Mouse (Mus musculus) ES-E14 (cell line): ENCODE data around the gene Fzd7. TPM values are rescaled to one million over a fixed set of nuclear protein-coding genes. Genes with fewer than 3 reads are reported as not detected.

ENCODE experiments used
- DNase-seq: peaks from one replicate; pipeline ENCODE4 v3.0.0-alpha.2; 2013; ENCODE audit warnings: low read depth, low spot score
- H3K27ac ChIP-seq: 2 replicates; pipeline ENCODE4 v1.5.1; 2012; ENCODE audit warnings: low read depth, mild to moderate bottlenecking, low read length, moderate library complexity, mixed read lengths; ENCODE audit not compliant: poor library complexity, insufficient read depth, severe bottlenecking
- H3K36me3 ChIP-seq: 2 replicates; pipeline ENCODE4 v1.6.1; 2012; ENCODE audit warnings: mild to moderate bottlenecking, low read length, moderate library complexity, mixed read lengths; ENCODE audit not compliant: control insufficient read depth, poor library complexity, insufficient read depth, severe bottlenecking
- H3K4me1 ChIP-seq, 2 experiments: fragments of 150-350 bp in 1 of 2; sonication (generic) in 1 of 2; 2 replicates each; pipeline ENCODE4 v1.6.1; 2012; ENCODE audit warnings: low read length in 2 of 2, mild to moderate bottlenecking in 1 of 2, mixed read lengths in 1 of 2; ENCODE audit not compliant: control insufficient read depth in 2 of 2, insufficient read depth in 2 of 2, poor library complexity in 1 of 2
- H3K4me3 ChIP-seq, 2 experiments: fragments of 150-350 bp in 1 of 2; sonication (generic) in 1 of 2; 2 replicates each; pipeline ENCODE4 v1.5.1; 2012; ENCODE audit warnings: low read length in 2 of 2, low read depth in 1 of 2, mild to moderate bottlenecking in 1 of 2, mixed read lengths in 1 of 2; ENCODE audit not compliant: insufficient read depth in 1 of 2, poor library complexity in 1 of 2, severe bottlenecking in 1 of 2
- H3K9ac ChIP-seq: 2 replicates; pipeline ENCODE4 v1.6.1; 2012; ENCODE audit warnings: low read depth, mild to moderate bottlenecking, low read length, mixed read lengths; ENCODE audit not compliant: poor library complexity, insufficient read depth, severe bottlenecking
- H3K9me3 ChIP-seq: fragments of 150-350 bp; sonication (generic); 2 replicates; pipeline ENCODE4 v1.6.1; 2012; ENCODE audit warnings: low read depth, mild to moderate bottlenecking, low read length; ENCODE audit not compliant: control insufficient read depth, insufficient read depth
- CHD2 ChIP-seq: IDR thresholded peaks from 2 replicates; pipeline ENCODE4 v1.6.1; 2014; ENCODE audit warnings: mild to moderate bottlenecking, low read depth, low read length, inconsistent platforms
- HCFC1 ChIP-seq: IDR thresholded peaks from 2 replicates; pipeline ENCODE4 v1.6.1; 2012; ENCODE audit warnings: low read length, inconsistent platforms, borderline replicate concordance; ENCODE audit not compliant: insufficient read depth
- MAFK ChIP-seq: IDR thresholded peaks from 2 replicates; pipeline ENCODE4 v1.6.1; 2014; ENCODE audit warnings: mild to moderate bottlenecking, low read depth, low read length, inconsistent platforms; ENCODE audit not compliant: insufficient read depth
- ZC3H11A ChIP-seq: IDR thresholded peaks from 2 replicates; pipeline ENCODE4 v1.6.1; 2012; ENCODE audit warnings: low read depth, mild to moderate bottlenecking, inconsistent platforms, low read length, borderline replicate concordance
- ZNF384 ChIP-seq: IDR thresholded peaks from 2 replicates; pipeline ENCODE4 v1.6.1; 2012; ENCODE audit warnings: low read depth, low read length, inconsistent platforms
- in situ Hi-C, 2 experiments: fragments of 600-800 bp; cut with MboI; formaldehyde crosslinking; loops; one replicate each; pipeline ENCODE4 v1.15.1; 2025; ENCODE audit warnings: low sequenced_read_pairs in 2 of 2, inconsistent platforms in 1 of 2; ENCODE audit not compliant: unreplicated experiment in 2 of 2
- total RNA-seq: library from RNA; depleted of rRNA; stranded (reverse); fragments of 300-350 nt; gene quantifications from 2 replicates; pipeline ENCODE4 v1.2.3, GENCODE M21; 2012

Gene Fzd7
- total RNA-seq, 1 experiment = 57.9 TPM

DNA sequence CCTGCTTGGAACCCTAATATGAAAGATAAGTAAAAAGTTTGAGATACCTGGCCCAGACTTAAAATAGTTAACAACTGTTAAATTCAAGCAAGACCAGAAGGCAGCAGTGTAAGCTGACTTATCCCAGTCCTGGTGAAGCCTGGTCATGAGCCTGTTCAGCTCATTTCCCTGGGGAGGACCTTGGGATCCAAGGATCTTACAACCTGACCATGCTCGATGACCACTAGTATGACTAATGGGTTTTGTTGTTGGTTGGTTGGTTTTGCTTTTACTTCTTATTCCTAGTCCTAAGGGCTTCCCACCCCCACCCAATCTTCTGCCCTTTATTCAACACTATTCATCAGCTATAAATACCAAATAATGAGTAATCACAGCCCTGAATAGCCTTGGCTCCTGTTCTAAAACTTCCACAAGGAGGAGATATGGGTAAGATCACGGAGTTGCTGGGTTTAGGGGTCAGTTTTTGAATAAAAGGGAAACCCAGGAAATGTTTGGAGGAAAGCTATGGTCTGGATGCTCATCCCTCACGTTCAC, 38.0 kb upstream of the Fzd7 start:
- DNase-seq = no peak
- in situ Hi-C loops = no loop called here
- H3K9ac ChIP-seq = no peak overlapping the region
- H3K36me3 ChIP-seq = no peaks in the 10 kb centered on the region
- no peak overlapping the region for H3K27ac ChIP-seq
- H3K9me3 ChIP-seq = no peaks in the 10 kb centered on the region
- peaks cover 5 to 23% of the 10 kb centered on the region in 2 experiments; a peak in 2 of 4 replicates for H3K4me1 ChIP-seq
- no peak overlapping the region for H3K4me3 ChIP-seq
- TF ChIP-seq CHD2 (no peak), HCFC1 (no peak), ZC3H11A (no peak), ZNF384 (no peak), MAFK (no peak)

GRCm38 (mm10) chr1:59445242-59445641, 37.0 kb upstream of the Fzd7 start:
- Histone ChIP-seq H3K4me1 (peaks cover 10 to 28% of the 10 kb centered on the region in 2 experiments; a peak in 3 of 4 replicates), H3K9me3 (no peaks in the 10 kb centered on the region), H3K36me3 (no peaks in the 10 kb centered on the region), H3K27ac (no peak overlapping the region), H3K9ac (no peak overlapping the region), H3K4me3 (no peak overlapping the region)
- in situ Hi-C loops = no loop called here
- TF ChIP-seq ZC3H11A (no peak), ZNF384 (no peak), CHD2 (no peak), HCFC1 (no peak), MAFK (no peak)
- no peak for DNase-seq

DNA sequence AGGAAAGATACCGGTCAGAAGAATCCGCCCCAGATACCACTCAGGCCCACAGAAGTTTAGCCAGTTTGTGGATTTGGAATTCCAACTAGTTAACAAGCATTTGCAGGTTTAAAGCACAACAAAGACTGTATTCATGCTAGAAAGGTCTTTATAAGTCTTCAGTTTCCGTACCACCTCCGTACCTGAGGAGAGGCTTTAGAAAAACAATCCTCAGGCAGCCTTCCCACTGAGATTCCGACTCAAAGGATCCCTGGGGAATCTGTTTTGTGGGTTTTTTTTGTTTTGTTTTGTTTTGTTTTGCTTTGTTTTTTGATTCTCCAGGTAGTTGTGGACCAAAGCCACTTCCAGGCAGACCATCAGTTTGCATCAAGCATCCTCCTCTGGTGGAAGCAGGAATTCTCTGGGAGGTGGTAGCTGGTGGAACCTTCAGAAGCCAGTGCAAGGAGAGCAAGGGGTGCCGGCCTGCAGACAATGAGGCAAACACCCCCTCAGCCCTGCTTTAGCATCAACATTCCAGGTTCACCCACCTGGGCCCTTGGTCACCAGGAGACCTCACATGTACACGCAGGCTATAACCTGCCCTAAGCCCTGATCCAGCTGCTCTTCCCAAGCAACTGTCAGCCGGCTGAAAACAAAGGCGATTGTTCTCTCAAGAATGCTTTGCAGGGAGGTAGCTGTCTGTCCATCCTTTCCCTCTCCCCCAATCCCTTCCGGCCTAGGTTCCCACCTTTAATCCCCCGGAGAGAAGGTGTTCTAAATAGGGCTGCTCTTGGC, 33.5 kb upstream of the Fzd7 start:
- in situ Hi-C loops = no loop called here
- Histone ChIP-seq H3K9ac (no peak overlapping the region), H3K4me3 (peak overlapping the region in 1 of 2 experiments; percentile 19; a peak in 1 of 4 replicates), H3K27ac (peak overlapping the region; percentile 100), H3K9me3 (no peaks in the 10 kb centered on the region), H3K4me1 (peaks cover 11 to 39% of the 10 kb centered on the region in 2 experiments; a peak in 3 of 4 replicates), H3K36me3 (no peaks in the 10 kb centered on the region)
- TF ChIP-seq ZC3H11A = no peak
- no peak for TF ChIP-seq ZNF384
- no peak for TF ChIP-seq HCFC1
- TF ChIP-seq CHD2 = no peak
- no peak for TF ChIP-seq MAFK
- DNase-seq = no peak

- H3K36me3 ChIP-seq = no peaks in the 10 kb centered on the region
- TF ChIP-seq ZNF384 (no peak), CHD2 (peak; percentile 53; the same call in 1 of the 2 replicates)
- peak overlapping the region; percentile 100 for H3K27ac ChIP-seq
- peaks cover 11 to 39% of the 10 kb centered on the region in 2 experiments; a peak in 3 of 4 replicates for H3K4me1 ChIP-seq
- no peak overlapping the region for H3K4me3 ChIP-seq
- in situ Hi-C loops = no loop called here
- H3K9ac ChIP-seq = no peak overlapping the region
- no peak for DNase-seq
- no peaks in the 10 kb centered on the region for H3K9me3 ChIP-seq
These were observed 32.8 kb upstream of the Fzd7 start for GRCm38 (mm10) chr1:59449423-59449822.
